In genomic region chr19:24526731-24527612, GRCm38 (mm10) we compare ENCODE assay signal across 9 mouse cellular contexts. TPM values are rescaled to one million over a fixed set of nuclear protein-coding genes. Genes with fewer than 3 reads are reported as not detected.
A peak's percentile ranks its signal among the peaks of the same experiment; 100 is the strongest.
DNase-seq lines count a peak whose midpoint lies in the region; ATAC-seq and TF ChIP-seq lines count a peak whose summit lies in the region.
"Had no signal": no experiment of that assay in that cellular context is flagged by ENCODE, and none has a peak within 500 bp of the region (broad histone marks: within the 10 kb centered on the region; RNA-seq: fewer than 3 reads in every experiment).

No protein-coding gene starts in this region.

- H3K4me3 ChIP-seq in intestine, postnatal 0 days (ENCODE audit: low read depth, low read length), result no peak overlapping the region
- no peak overlapping the region for H3K4me3 ChIP-seq in stomach, postnatal 0 days (ENCODE audit: low read depth, low read length)
- H3K4me3 ChIP-seq in forebrain, embryonic 11.5 days (ENCODE audit: low read depth, low read length), result no peak overlapping the region
- H3K4me3 ChIP-seq: hindbrain, embryonic 15.5 days had no signal

- WGBS in intestine, postnatal 0 days, result 62% methylated on average over 15 of the region's 15 CpGs
- 74% methylated on average over 15 of the region's 15 CpGs for WGBS in stomach, postnatal 0 days
- WGBS in forebrain, embryonic 11.5 days, result 84% methylated on average over 15 of the region's 15 CpGs

- no peaks in the 10 kb centered on the region for H3K9me3 ChIP-seq in intestine, postnatal 0 days (ENCODE audit: control insufficient read depth)
- no peaks in the 10 kb centered on the region for H3K9me3 ChIP-seq in stomach, postnatal 0 days (ENCODE audit: control insufficient read depth, low read length)
- no peaks in the 10 kb centered on the region for H3K9me3 ChIP-seq in forebrain, embryonic 11.5 days (ENCODE audit: control insufficient read depth, low read length)
- H3K9me3 ChIP-seq: hindbrain, embryonic 15.5 days had no signal

- H3K27me3 ChIP-seq in intestine, postnatal 0 days (replicated peaks; ENCODE audit: control insufficient read depth, insufficient read depth, low read length), result no peaks in the 10 kb centered on the region
- H3K27me3 ChIP-seq in stomach, postnatal 0 days (ENCODE audit: control insufficient read depth, insufficient read depth, low read length), result no peaks in the 10 kb centered on the region
- no peaks in the 10 kb centered on the region for H3K27me3 ChIP-seq in forebrain, embryonic 11.5 days (ENCODE audit: control insufficient read depth, insufficient read depth, low read length)
- H3K27me3 ChIP-seq: hindbrain, embryonic 15.5 days had no signal

- H3K4me1 ChIP-seq in intestine, postnatal 0 days (replicated peaks; ENCODE audit: control insufficient read depth, insufficient read depth, low read length), result 0 out of 2 replicates have a peak, but pooled peaks cover 9% of the 10 kb centered on the region
- H3K4me1 ChIP-seq in stomach, postnatal 0 days (replicated peaks; ENCODE audit: control insufficient read depth, insufficient read depth), result no peaks in the 10 kb centered on the region
- no peaks in the 10 kb centered on the region for H3K4me1 ChIP-seq in forebrain, embryonic 11.5 days (replicated peaks; ENCODE audit: control insufficient read depth, insufficient read depth, low read length)
- H3K4me1 ChIP-seq: hindbrain, embryonic 15.5 days had no signal

- H3K36me3 ChIP-seq in intestine, postnatal 0 days (ENCODE audit: control insufficient read depth, insufficient read depth), result no peaks in the 10 kb centered on the region
- no peaks in the 10 kb centered on the region for H3K36me3 ChIP-seq in stomach, postnatal 0 days (ENCODE audit: control insufficient read depth, insufficient read depth, low read length)
- no peaks in the 10 kb centered on the region for H3K36me3 ChIP-seq in forebrain, embryonic 11.5 days (ENCODE audit: control insufficient read depth, insufficient read depth, low read length)
- H3K36me3 ChIP-seq: hindbrain, embryonic 15.5 days had no signal

- 0 out of 2 replicates have a peak, but pooled peaks have one; percentile 41 for ATAC-seq in erythroid progenitor cell, adult 5-6 weeks (replicated peaks; ENCODE audit: low FRiP score, poor library complexity, severe bottlenecking)
- ATAC-seq in intestine, postnatal 0 days, result no peak
- ATAC-seq in stomach, postnatal 0 days (ENCODE audit: low FRiP score, low TSS enrichment), result no peak
- ATAC-seq in forebrain, embryonic 11.5 days (replicated peaks; ENCODE audit: low FRiP score), result no peak

- 0 out of 2 replicates have a peak overlapping the region, but pooled peaks have one; percentile 13 for H3K4me2 ChIP-seq in intestine, postnatal 0 days (replicated peaks; ENCODE audit: low read depth)
- no peak overlapping the region for H3K4me2 ChIP-seq in stomach, postnatal 0 days (replicated peaks; ENCODE audit: low read depth)
- H3K4me2 ChIP-seq in forebrain, embryonic 11.5 days (ENCODE audit: low read depth, low read length, severe bottlenecking), result no peak overlapping the region
- H3K4me2 ChIP-seq: hindbrain, embryonic 15.5 days had no signal

- DNase-seq in lung, postnatal 36 days, result peak; percentile 19
- DNase-seq in lung, postnatal 25 days (ENCODE audit: low spot score), result no peak
- no peak for DNase-seq in stomach, postnatal 0 days (ENCODE audit: low spot score)
- DNase-seq in forebrain, embryonic 11.5 days (ENCODE audit: low spot score), result no peak
- no peak for DNase-seq in gastrocnemius, adult 8-10 months (ENCODE audit: low spot score in 2 of 2)
- no peak for DNase-seq in cerebellum, adult 9-11 months

- H3K27ac ChIP-seq in intestine, postnatal 0 days (ENCODE audit: low read depth, low read length), result peak overlapping the region; percentile 83
- 0 out of 2 replicates have a peak overlapping the region, but pooled peaks have one; percentile 10 for H3K27ac ChIP-seq in stomach, postnatal 0 days (replicated peaks)
- H3K27ac ChIP-seq in forebrain, embryonic 11.5 days (ENCODE audit: low read depth, low read length), result no peak overlapping the region
- H3K27ac ChIP-seq: hindbrain, embryonic 15.5 days had no signal

- H3K9ac ChIP-seq in intestine, postnatal 0 days (ENCODE audit: low read depth, low read length), result no peak overlapping the region
- no peak overlapping the region for H3K9ac ChIP-seq in stomach, postnatal 0 days (ENCODE audit: low read length)
- no peak overlapping the region for H3K9ac ChIP-seq in forebrain, embryonic 11.5 days (ENCODE audit: low read length)
- H3K9ac ChIP-seq: hindbrain, embryonic 15.5 days had no signal

- no peak for TF ChIP-seq EP300 in stomach, postnatal 0 days (optimal IDR thresholded peaks at IDR 0.05)

- no peak for TF ChIP-seq CTCF in intestine, postnatal 0 days (IDR thresholded peaks at IDR 0.05; ENCODE audit: low read depth)
- TF ChIP-seq CTCF in stomach, postnatal 0 days (IDR thresholded peaks at IDR 0.05; ENCODE audit: low read depth), result no peak

RNA-seq across cellular contexts. Expression of gene Pip5k1b, which starts 28.7 kb away (rescaled TPM):
- total RNA-seq in erythroid progenitor cell, adult 5-6 weeks (2015; ENCODE audit: low replicate concordance), result 96.8 and 117 TPM in 2 replicates
- 70.0 and 92.0 TPM in 2 replicates for total RNA-seq in erythroid progenitor cell, adult 5-6 weeks (2017; ENCODE audit: low replicate concordance)
- 29.4 and 31.5 TPM in 2 replicates for polyA plus RNA-seq in intestine, postnatal 0 days (2015; fragmentation: Nextera tagmentation; extraction: Ambion mirVana)
- 5.2 and 5.5 TPM in 2 replicates for polyA plus RNA-seq in stomach, postnatal 0 days (2015; fragmentation: Nextera tagmentation; extraction: Ambion mirVana)
- polyA plus RNA-seq in forebrain, embryonic 11.5 days (2014; fragmentation: Nextera tagmentation; extraction: Ambion mirVana), result 2.2 and 2.3 TPM in 2 replicates
- under 1 TPM; 0.20 to 0.54 (median 0.28) TPM for total RNA-seq in gastrocnemius, adult 8-10 months (2022)

RNA-seq across cellular contexts. Expression of gene Fam122a, which starts 49.8 kb away (rescaled TPM):
- 39.0 and 93.7 TPM in 2 replicates for total RNA-seq in erythroid progenitor cell, adult 5-6 weeks (2015; ENCODE audit: low replicate concordance)
- 14.2 and 16.3 TPM in 2 replicates for total RNA-seq in erythroid progenitor cell, adult 5-6 weeks (2017; ENCODE audit: low replicate concordance)
- 40.5 and 45.0 TPM in 2 replicates for polyA plus RNA-seq in intestine, postnatal 0 days (2015; fragmentation: Nextera tagmentation; extraction: Ambion mirVana)
- 42.2 and 46.2 TPM in 2 replicates for polyA plus RNA-seq in stomach, postnatal 0 days (2015; fragmentation: Nextera tagmentation; extraction: Ambion mirVana)
- polyA plus RNA-seq in forebrain, embryonic 11.5 days (2014; fragmentation: Nextera tagmentation; extraction: Ambion mirVana), result 47.4 and 58.6 TPM in 2 replicates
- 10 to 100 TPM; 22.1 to 33.4 (median 28.1) TPM for total RNA-seq in gastrocnemius, adult 8-10 months (2022)
